Mouse (Mus musculus) cortical plate, adult 2 months (tissue): ENCODE measurements around the gene Kcnip4. TPM values are rescaled to one million over a fixed set of nuclear protein-coding genes. Genes with fewer than 3 reads are reported as not detected.

Experiments
- H3K27ac ChIP-seq: fragments of 200-500 bp; 2 replicates; pipeline ENCODE4 v1.5.1; 2012; ENCODE audit warnings: low read length, control low read depth, inconsistent platforms; ENCODE audit not compliant: insufficient read depth
- H3K4me1 ChIP-seq: fragments of 200-500 bp; 2 replicates; pipeline ENCODE4 v1.6.1; 2011; ENCODE audit warnings: low read length; ENCODE audit not compliant: control insufficient read depth, insufficient read depth
- H3K4me3 ChIP-seq: fragments of 200-500 bp; 2 replicates; pipeline ENCODE4 v1.5.1; 2011; ENCODE audit warnings: mild to moderate bottlenecking, low read length, control low read depth; ENCODE audit not compliant: insufficient read depth
- CTCF ChIP-seq: fragments of 200-500 bp; IDR thresholded peaks from 2 replicates; pipeline ENCODE4 v1.5.1; 2011; ENCODE audit warnings: mild to moderate bottlenecking, control low read depth, low read length; ENCODE audit not compliant: insufficient read depth; ENCODE audit errors: extremely low read depth
- POLR2A ChIP-seq: fragments of 200-500 bp; IDR thresholded peaks from 2 replicates; pipeline ENCODE4 v1.6.1; 2011; ENCODE audit warnings: mild to moderate bottlenecking, low read length, control low read depth; ENCODE audit not compliant: insufficient read depth; ENCODE audit errors: extremely low read depth
- polyA plus RNA-seq: library from polyadenylated mRNA; depleted of rRNA; stranded (reverse); fragments of >200 nt; gene quantifications from 2 replicates; pipeline ENCODE4 v1.2.3, GENCODE M21; 2012

The Kcnip4 gene
- polyA plus RNA-seq, 1 experiment: 54.9 TPM

GRCm38 (mm10) chr5:48650496-48650895 lies 874.2 kb downstream of the Kcnip4 start:
- TF ChIP-seq CTCF (no peak), POLR2A (no peak)
- Histone ChIP-seq H3K4me1 (no peaks in the 10 kb centered on the region), H3K27ac (no peak overlapping the region), H3K4me3 (no peak overlapping the region)

DNA sequence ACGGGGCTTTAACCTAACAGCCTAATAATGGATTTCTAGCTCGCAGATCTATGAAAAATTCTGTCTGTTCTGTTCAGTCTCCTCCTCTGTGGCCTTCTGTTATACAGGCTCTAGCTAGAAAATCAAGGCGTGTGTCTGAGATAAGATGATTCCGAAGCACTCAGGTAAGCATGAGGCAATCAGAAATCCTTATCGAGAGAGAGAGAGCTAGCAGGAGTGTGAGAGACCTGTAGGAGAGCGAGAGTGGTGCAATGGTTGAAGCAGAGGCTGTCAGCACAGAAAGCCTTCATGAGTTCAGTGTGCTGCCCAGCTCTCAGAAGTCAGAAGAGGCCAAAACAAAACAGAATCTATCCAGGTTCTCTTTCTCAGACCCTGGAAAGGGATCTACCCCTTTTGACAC lies 888.0 kb downstream of the Kcnip4 start:
- no peak overlapping the region for H3K27ac ChIP-seq

DNA sequence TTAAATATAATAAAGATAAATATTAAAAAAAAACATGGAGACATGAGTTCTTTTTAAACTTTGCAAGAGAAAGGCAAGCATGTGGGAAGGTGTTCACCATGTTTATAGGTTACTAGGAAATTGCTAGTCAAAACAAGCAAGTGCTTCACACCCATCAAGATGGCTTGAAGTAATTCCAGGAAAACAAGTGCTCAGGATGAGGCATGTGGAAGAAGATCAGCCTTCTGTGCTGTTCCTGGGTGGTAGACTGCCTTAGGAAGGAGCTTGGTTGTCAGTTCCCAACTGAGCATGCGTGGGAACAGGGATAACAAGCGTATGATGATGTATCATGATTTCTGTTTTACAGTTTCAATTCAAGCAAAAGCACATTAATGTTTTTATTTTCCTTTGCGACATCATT lies 891.1 kb downstream of the Kcnip4 start:
- H3K4me1 ChIP-seq: no peaks in the 10 kb centered on the region
- H3K27ac ChIP-seq: no peak overlapping the region
- H3K4me3 ChIP-seq: no peak overlapping the region
- no peak for TF ChIP-seq POLR2A
- no peak for TF ChIP-seq CTCF

More for the DNA sequence above, 888.0 kb downstream of the Kcnip4 start:
- Histone ChIP-seq H3K4me1 (no peaks in the 10 kb centered on the region), H3K4me3 (no peak overlapping the region)
- TF ChIP-seq CTCF (no peak), POLR2A (no peak)

DNA sequence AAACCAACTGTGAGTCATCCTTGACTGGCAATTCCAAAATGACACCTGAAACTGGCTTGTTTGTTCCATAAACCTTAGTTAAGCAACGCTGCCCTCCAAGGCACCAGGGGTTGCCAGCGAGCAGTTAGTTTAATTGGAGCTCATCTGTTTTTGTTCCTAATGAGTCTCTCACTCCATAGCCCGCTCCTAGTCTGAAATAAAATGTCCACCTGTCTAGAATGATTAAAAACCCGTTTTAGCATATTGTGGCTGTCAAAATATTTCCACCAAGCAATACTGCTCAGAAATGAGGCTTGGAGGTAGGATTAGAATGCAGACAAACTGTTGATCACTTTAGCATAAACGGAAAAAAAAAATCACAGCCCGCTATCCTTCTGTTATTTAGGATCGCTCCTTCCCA lies 901.3 kb downstream of the Kcnip4 start:
- Histone ChIP-seq H3K4me1 (0 out of 2 replicates have a peak, but pooled peaks cover 1% of the 10 kb centered on the region), H3K4me3 (no peak overlapping the region), H3K27ac (no peak overlapping the region)
- no peak for TF ChIP-seq POLR2A
- no peak for TF ChIP-seq CTCF

DNA sequence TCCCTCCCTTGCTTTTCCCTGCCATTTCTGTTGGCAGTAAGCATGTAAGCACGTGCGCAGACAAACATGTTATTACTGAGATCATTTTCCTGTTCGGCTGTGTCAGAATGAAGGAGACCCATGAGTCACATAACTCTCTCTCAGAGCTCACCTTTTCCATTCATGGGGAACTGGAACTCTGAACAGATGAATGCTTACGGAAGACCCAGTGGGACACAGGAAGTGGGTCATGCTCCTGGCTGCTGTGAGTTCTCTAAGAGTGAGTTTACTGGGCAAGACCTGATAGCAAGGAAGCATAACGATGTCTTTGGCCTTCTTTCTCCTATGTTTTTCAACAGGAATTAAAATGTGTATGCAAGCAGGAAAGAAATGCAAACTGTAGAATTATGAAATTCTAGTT lies 917.8 kb downstream of the Kcnip4 start:
- no peaks in the 10 kb centered on the region for H3K4me1 ChIP-seq
- no peak overlapping the region for H3K4me3 ChIP-seq
- no peak overlapping the region for H3K27ac ChIP-seq
- TF ChIP-seq CTCF (no peak), POLR2A (no peak)

DNA sequence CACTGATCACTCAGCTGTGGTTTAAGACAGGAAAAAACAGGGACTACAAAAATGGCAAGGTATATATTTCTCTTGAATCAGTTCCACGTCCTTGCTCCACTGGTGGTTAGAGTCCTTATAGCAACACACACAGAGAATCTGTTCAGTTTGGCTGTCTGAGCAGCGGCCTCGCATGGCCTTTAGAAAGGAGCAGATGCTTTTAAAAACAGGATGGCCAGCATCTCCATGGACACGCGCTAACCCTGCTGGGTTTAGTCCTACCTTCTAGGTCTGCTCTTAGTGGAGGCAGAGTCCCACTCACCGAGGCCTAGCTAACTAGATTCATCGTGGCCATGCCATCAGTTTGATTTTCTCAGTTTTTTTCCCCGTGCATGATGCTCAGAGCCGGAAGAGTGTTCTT lies 918.4 kb downstream of the Kcnip4 start:
- TF ChIP-seq CTCF (no peak), POLR2A (no peak)
- no peaks in the 10 kb centered on the region for H3K4me1 ChIP-seq

DNA sequence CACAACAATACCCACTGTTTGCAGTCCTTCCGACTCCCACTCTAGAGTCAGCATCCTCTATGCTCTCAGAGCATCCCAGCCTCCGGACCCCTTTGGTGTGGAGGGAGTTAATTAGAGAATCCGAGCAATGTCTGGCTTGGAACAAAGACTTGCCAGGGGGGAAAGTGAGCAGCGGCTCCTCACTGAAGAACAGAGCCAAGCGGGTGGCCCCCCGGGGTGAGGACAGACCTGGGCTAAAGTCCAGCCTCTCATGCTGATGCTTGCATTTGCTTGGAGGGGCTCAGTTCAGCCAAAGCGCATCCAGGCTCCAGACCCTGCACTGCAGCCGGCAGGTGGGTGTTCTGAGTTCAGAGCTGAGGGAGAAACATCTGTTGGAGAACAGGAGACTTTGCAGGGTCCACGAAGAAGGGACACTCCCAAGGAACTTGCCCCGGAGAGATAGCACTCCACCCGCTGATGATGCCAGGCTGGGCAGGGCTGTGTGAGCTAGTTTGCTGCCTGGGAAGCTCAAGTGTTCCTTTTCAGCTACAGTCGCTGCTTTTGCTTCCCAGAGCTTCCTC lies 925.1 kb downstream of the Kcnip4 start:
- no peaks in the 10 kb centered on the region for H3K4me1 ChIP-seq
- H3K4me3 ChIP-seq: peak overlapping the region; percentile 23
- TF ChIP-seq POLR2A (no peak), CTCF (no peak)
- no peak overlapping the region for H3K27ac ChIP-seq

More for the DNA sequence above, 918.4 kb downstream of the Kcnip4 start:
- H3K27ac ChIP-seq: no peak overlapping the region
- no peak overlapping the region for H3K4me3 ChIP-seq

DNA sequence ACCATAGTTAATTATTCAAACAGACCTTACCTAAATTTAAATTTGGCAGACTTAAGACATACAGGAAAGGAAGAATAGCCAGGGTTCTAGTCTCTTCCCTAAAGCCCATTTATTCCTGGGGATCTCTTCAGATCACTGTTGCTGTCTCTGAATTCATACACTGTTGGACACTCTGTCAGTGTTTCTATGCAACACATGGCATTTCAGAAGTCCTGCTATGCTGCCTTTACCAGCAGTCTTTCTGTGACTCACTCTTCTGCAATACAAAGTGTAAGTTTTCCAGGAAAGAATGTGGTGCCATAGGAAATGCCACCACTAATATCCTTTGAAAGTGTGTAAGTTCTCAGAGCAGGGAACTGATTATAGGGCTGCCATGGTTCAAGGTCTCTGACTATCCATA lies 936.7 kb downstream of the Kcnip4 start:
- no peak for TF ChIP-seq CTCF
- no peak for TF ChIP-seq POLR2A
- H3K27ac ChIP-seq: no peak overlapping the region
- no peak overlapping the region for H3K4me3 ChIP-seq
- no peaks in the 10 kb centered on the region for H3K4me1 ChIP-seq

DNA sequence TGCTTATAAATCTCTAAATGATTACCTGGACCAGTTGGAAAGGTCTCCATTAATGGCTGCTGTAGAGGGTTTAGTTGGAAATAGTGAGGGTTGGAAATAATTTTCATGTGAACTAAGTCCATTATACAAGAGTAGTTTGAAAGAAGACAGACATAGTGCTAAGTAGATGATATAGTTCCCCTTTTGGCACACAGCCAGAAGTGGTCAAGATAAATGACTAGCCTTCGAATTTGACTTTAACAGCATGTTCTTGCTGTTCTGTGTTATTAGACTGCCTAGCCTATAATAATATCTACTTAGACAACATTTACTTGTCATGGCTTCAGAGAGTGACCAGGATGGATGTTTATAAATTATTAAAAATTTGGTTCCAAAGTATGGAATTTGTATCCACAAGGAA lies 941.3 kb downstream of the Kcnip4 start:
- no peaks in the 10 kb centered on the region for H3K4me1 ChIP-seq
- no peak overlapping the region for H3K4me3 ChIP-seq
- H3K27ac ChIP-seq: no peak overlapping the region
- TF ChIP-seq CTCF: no peak
- no peak for TF ChIP-seq POLR2A

- no peak overlapping the region for H3K4me3 ChIP-seq
- no peak for TF ChIP-seq CTCF
Observed at GRCm38 (mm10) chr5:48563996-48564587, 960.6 kb downstream of the Kcnip4 start.

More at GRCm38 (mm10) chr5:48563996-48564587, 960.6 kb downstream of the Kcnip4 start:
- Histone ChIP-seq H3K4me1 (no peaks in the 10 kb centered on the region), H3K27ac (no peak overlapping the region)
